ENCODE assay signal across 12 mouse cellular contexts in the genomic region with DNA sequence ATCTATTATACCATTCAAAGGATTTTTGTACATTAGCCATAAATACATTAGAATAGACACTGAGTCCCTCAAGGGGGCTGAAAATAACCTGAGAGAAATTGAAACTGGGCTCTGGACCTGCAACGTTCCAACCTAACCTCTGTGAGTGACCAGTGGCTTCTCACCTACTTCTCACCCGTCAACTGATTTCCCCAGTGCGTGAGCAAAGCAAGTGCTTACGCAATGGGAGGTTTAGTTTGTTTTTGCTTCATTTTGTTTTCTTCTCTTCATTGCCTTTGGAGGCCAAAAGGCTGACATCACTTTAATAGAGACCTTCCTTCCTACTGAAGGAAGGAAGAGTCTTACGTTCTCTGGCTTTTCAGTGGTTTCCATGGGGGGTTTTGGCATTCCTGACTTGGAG.
"Had no signal": no experiment of that assay in that cellular context is flagged by ENCODE, and none has a peak within 500 bp of the region (broad histone marks: within the 10 kb centered on the region; RNA-seq: fewer than 3 reads in every experiment).

No protein-coding gene starts in this region.

- H3K36me3 ChIP-seq: lung, embryonic 15.5 days; midbrain, embryonic 13.5 days; neural tube, embryonic 13.5 days had no signal

- H3K27me3 ChIP-seq: limb, embryonic 13.5 days; liver, embryonic 13.5 days; lung, embryonic 15.5 days; megakaryocyte, embryonic 14.5 days; midbrain, embryonic 13.5 days; neural tube, embryonic 13.5 days had no signal

- H3K4me3 ChIP-seq: layer of hippocampus, adult 2 months; limb, embryonic 10.5 days; limb, embryonic 13.5 days; liver, embryonic 13.5 days; lung, embryonic 15.5 days; megakaryocyte, embryonic 14.5 days; midbrain, embryonic 10.5 days; midbrain, embryonic 13.5 days; myocyte; neural tube, embryonic 13.5 days had no signal

- H3K4me1 ChIP-seq: limb, embryonic 10.5 days; limb, embryonic 13.5 days; lung, embryonic 15.5 days; midbrain, embryonic 10.5 days; neural tube, embryonic 13.5 days had no signal

- H3K9me3 ChIP-seq: limb, embryonic 10.5 days; liver, embryonic 13.5 days; lung, embryonic 15.5 days; neural tube, embryonic 13.5 days had no signal

- H3K9ac ChIP-seq: limb, embryonic 13.5 days; liver, embryonic 13.5 days; lung, embryonic 15.5 days; midbrain, embryonic 13.5 days; neural tube, embryonic 13.5 days had no signal

- H3K4me2 ChIP-seq: limb, embryonic 13.5 days; liver, embryonic 13.5 days; lung, embryonic 15.5 days; midbrain, embryonic 13.5 days; neural tube, embryonic 13.5 days had no signal

- H3K27ac ChIP-seq: kidney, postnatal 0 days; layer of hippocampus, adult 2 months; limb, embryonic 10.5 days; limb, embryonic 13.5 days; liver, embryonic 13.5 days; lung, embryonic 15.5 days; midbrain, embryonic 10.5 days; midbrain, embryonic 13.5 days; neural tube, embryonic 13.5 days; stomach, postnatal 0 days had no signal

- DNase-seq: liver, embryonic 13.5 days had no signal
